Mouse (Mus musculus) stomach, embryonic 14.5 days (tissue): ENCODE results near the gene Aqp9. TPM values are rescaled to one million over a fixed set of nuclear protein-coding genes. Genes with fewer than 3 reads are reported as not detected.
"Not testable (repeated sequence)": the region's sequence is repeated elsewhere in the genome, so short reads cannot be mapped to it uniquely, and the experiment has no call there.

Experiments used
- ATAC-seq: fragments of 200-750 bp; cut with Nextera tagmentation; 2 replicates; pipeline ENCODE4 v1.8.0; 2017; ENCODE audit warnings: low read depth, moderate TSS enrichment; ENCODE audit not compliant: insufficient number of reproducible peaks, insufficient read depth, low FRiP score
- H3K27ac ChIP-seq: fragments of 300-500 bp; sonication (generic); 2 replicates; pipeline ENCODE4 v1.5.1; 2014; ENCODE audit warnings: mild to moderate bottlenecking, low read length, moderate library complexity, mixed read lengths
- H3K27me3 ChIP-seq: fragments of 300-500 bp; sonication (generic); 2 replicates; pipeline ENCODE4 v1.6.1; 2014; ENCODE audit warnings: low read length, control low read depth, mixed read lengths; ENCODE audit not compliant: control insufficient read depth, insufficient read depth
- H3K36me3 ChIP-seq: fragments of 300-500 bp; sonication (generic); 2 replicates; pipeline ENCODE4 v1.6.1; 2014; ENCODE audit warnings: mild to moderate bottlenecking, control low read depth, low read length, moderate library complexity, mixed read lengths; ENCODE audit not compliant: control insufficient read depth, insufficient read depth
- H3K4me1 ChIP-seq: fragments of 300-500 bp; sonication (generic); 2 replicates; pipeline ENCODE4 v1.6.1; 2014; ENCODE audit warnings: low read length, control low read depth, mixed read lengths; ENCODE audit not compliant: control insufficient read depth, insufficient read depth
- H3K4me2 ChIP-seq: fragments of 300-500 bp; sonication (generic); replicated peaks from 2 replicates; pipeline ENCODE4 v1.6.1; 2014; ENCODE audit warnings: low read depth, low read length, control low read depth
- H3K4me3 ChIP-seq: fragments of 300-500 bp; sonication (generic); 2 replicates; pipeline ENCODE4 v1.5.1; 2014; ENCODE audit warnings: low read depth, low read length, control low read depth
- H3K9ac ChIP-seq: fragments of 300-500 bp; sonication (generic); replicated peaks from 2 replicates; pipeline ENCODE4 v1.6.1; 2014; ENCODE audit warnings: low read depth, mild to moderate bottlenecking, control low read depth, low read length, moderate library complexity, mixed read lengths
- H3K9me3 ChIP-seq: fragments of 300-500 bp; sonication (generic); 2 replicates; pipeline ENCODE4 v1.6.1; 2016; ENCODE audit warnings: low read depth, low read length, control low read depth; ENCODE audit not compliant: control insufficient read depth
- WGBS: fragments of 180-500 bp; shearing (Covaris S2); extraction: QIAGEN DNeasy Blood & Tissue Kit; methylation state at CpG from one replicate; pipeline ENCODE4 v1.1.7; 2014; 5-methylcytosine and 5-hydroxymethylcytosine counted together
- polyA plus RNA-seq: library from polyadenylated mRNA; unstranded; fragments of >200 nt; fragmentation: Nextera tagmentation; extraction: Ambion mirVana; gene quantifications from 2 replicates; pipeline ENCODE4 v1.2.1, GENCODE M21; 2014

Gene Aqp9
- polyA plus RNA-seq, 1 experiment from 2014 or later, result 0.12 TPM

DNA sequence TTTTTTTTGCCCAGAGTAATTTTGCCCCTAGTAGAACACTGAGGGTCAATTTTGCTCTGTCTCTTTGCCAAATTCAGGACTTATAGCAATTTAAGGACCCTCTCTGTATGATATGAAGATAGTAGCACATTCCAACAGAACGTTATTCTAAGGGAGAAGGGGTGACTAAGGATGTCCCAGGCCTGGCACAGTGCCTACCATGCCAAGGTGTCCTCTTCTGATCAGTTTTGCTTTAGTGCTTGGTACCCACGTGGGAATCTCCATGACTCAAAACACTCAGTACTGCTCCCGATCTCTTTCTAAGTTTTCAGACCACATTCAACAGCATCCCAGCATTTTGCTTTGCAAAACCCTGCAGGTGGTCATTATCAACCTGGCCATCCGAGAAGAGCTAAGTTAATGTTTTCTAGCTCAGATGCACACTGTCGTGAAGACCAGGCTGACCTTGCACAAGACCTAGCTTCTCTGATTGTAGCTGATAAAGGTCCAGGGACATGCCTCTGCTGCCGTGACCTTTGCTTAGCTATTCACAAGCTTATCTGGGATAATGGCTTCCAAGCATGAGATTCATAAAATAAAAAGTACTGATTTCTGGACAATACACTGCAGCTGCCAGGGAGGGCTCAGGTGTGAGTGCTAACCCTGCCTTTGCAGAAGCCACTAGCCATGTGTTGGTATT, 31.1 kb downstream of the Aqp9 start:
- Histone ChIP-seq H3K4me1 (no peaks in the 10 kb centered on the region), H3K27ac (no peak overlapping the region), H3K9me3 (no peaks in the 10 kb centered on the region), H3K4me3 (no peak overlapping the region), H3K27me3 (no peaks in the 10 kb centered on the region), H3K9ac (no peak overlapping the region), H3K4me2 (no peak overlapping the region), H3K36me3 (no peaks in the 10 kb centered on the region)
- no peak for ATAC-seq
- WGBS, result 59% methylated on average over 6 of the region's 6 CpGs

DNA sequence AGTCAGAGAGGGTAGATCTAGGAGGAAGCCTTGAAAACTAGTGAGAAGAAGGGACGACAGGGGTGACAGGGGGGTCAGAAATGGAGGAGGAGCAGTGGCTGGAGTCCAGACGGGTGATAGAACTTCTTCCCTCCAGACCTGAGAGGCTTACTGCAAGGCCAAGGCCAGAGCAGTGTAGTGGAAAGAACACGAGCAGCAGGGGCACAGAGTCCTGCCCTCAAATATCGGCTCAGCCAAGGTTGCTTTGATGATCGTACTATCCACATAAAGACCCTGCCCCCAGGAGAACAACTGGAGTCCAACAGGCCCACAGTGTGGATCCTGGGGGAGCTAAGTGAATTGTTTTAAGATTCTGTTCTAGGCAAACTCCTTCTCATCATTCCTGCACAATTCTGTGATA, 33.4 kb downstream of the Aqp9 start:
- ATAC-seq, result no peak
- H3K4me2 ChIP-seq, result no peak overlapping the region

DNA sequence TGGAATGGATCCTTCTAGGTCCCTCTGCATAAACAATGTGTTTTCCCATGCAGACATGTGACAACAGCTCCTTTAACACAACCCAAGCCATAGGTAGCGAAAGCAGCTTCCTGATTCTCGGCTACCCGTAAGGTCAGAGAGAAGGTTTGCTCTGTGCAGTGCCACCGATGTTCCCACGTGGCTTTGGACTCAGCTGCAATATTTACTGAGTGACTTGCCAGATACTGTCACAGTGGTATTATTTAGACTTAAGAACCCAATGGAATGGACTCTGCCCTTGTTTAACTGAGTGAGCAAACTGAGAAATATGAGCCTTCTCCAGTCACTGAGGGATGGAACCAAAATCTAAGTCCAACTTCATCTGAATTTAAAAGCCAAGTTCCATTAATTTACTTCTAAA, 35.3 kb downstream of the Aqp9 start:
- WGBS, result 66% methylated on average over 5 of the region's 5 CpGs
- no peak for ATAC-seq
- H3K27me3 ChIP-seq, result no peaks in the 10 kb centered on the region

More for the DNA sequence above, 33.4 kb downstream of the Aqp9 start:
- Histone ChIP-seq H3K27me3 (no peaks in the 10 kb centered on the region), H3K4me1 (no peaks in the 10 kb centered on the region), H3K9me3 (no peaks in the 10 kb centered on the region), H3K27ac (no peak overlapping the region), H3K36me3 (no peaks in the 10 kb centered on the region), H3K4me3 (no peak overlapping the region), H3K9ac (no peak overlapping the region)
- WGBS, result 73% methylated on average over 5 of the region's 5 CpGs

GRCm38 (mm10) chr9:71131822-71132221, 36.7 kb downstream of the Aqp9 start:
- H3K27ac ChIP-seq, result no peak overlapping the region
- no peak overlapping the region for H3K9ac ChIP-seq
- H3K4me3 ChIP-seq, result no peak overlapping the region
- no peaks in the 10 kb centered on the region for H3K27me3 ChIP-seq
- no peak for ATAC-seq
- no peaks in the 10 kb centered on the region for H3K36me3 ChIP-seq
- no peak overlapping the region for H3K4me2 ChIP-seq
- 41% methylated on average over 5 of the region's 5 CpGs for WGBS
- no peaks in the 10 kb centered on the region for H3K9me3 ChIP-seq
- H3K4me1 ChIP-seq, result no peaks in the 10 kb centered on the region

More for the DNA sequence above, 35.3 kb downstream of the Aqp9 start:
- no peak overlapping the region for H3K4me3 ChIP-seq
- H3K4me2 ChIP-seq, result no peak overlapping the region
- H3K9me3 ChIP-seq, result no peaks in the 10 kb centered on the region
- no peaks in the 10 kb centered on the region for H3K4me1 ChIP-seq
- no peaks in the 10 kb centered on the region for H3K36me3 ChIP-seq
- no peak overlapping the region for H3K27ac ChIP-seq
- no peak overlapping the region for H3K9ac ChIP-seq

GRCm38 (mm10) chr9:71128911-71129310, 39.6 kb downstream of the Aqp9 start:
- Histone ChIP-seq H3K4me3 (no peak overlapping the region), H3K9ac (no peak overlapping the region), H3K9me3 (no peaks in the 10 kb centered on the region), H3K27ac (no peak overlapping the region), H3K36me3 (no peaks in the 10 kb centered on the region), H3K27me3 (no peaks in the 10 kb centered on the region), H3K4me1 (no peaks in the 10 kb centered on the region), H3K4me2 (no peak overlapping the region)
- WGBS, result 38% methylated on average over 5 of the region's 5 CpGs
- peak; percentile 61; the same call in 1 of the 2 replicates for ATAC-seq

DNA sequence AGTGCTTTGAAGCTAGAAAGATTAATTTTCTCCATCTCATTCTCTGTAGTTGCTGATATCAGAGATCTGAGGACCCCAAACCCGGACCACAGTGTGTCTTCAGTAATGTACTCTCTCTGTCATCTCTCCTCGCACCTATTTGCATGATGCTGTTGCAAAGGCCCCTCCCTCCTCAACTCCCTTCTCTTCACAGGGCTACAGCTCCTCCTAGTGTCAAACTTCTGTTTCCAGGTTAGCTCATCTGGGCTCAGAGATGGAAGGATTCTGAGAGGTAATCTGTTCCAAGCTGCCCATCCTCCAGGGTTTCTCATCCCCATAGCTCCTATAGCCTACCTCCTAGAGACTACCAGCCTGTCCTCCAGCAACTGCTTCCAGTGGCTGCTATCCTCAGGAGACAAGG, 42.3 kb downstream of the Aqp9 start:
- H3K9me3 ChIP-seq, result no peaks in the 10 kb centered on the region
- H3K36me3 ChIP-seq, result no peaks in the 10 kb centered on the region
- H3K4me2 ChIP-seq, result no peak overlapping the region
- no peaks in the 10 kb centered on the region for H3K4me1 ChIP-seq
- WGBS, result 30% methylated on average over 2 of the region's 2 CpGs
- H3K9ac ChIP-seq, result no peak overlapping the region
- H3K27ac ChIP-seq, result no peak overlapping the region
- ATAC-seq, result no peak
- no peak overlapping the region for H3K4me3 ChIP-seq
- H3K27me3 ChIP-seq, result no peaks in the 10 kb centered on the region

- not testable (repeated sequence) for H3K36me3 ChIP-seq, H3K4me1 ChIP-seq, ATAC-seq, H3K9me3 ChIP-seq, H3K27me3 ChIP-seq, H3K4me3 ChIP-seq, H3K27ac ChIP-seq, H3K9ac ChIP-seq, H3K4me2 ChIP-seq
- WGBS, result 88% methylated on average over 7 of the region's 8 CpGs
Observed at GRCm38 (mm10) chr9:71123095-71123494, 45.4 kb downstream of the Aqp9 start.

DNA sequence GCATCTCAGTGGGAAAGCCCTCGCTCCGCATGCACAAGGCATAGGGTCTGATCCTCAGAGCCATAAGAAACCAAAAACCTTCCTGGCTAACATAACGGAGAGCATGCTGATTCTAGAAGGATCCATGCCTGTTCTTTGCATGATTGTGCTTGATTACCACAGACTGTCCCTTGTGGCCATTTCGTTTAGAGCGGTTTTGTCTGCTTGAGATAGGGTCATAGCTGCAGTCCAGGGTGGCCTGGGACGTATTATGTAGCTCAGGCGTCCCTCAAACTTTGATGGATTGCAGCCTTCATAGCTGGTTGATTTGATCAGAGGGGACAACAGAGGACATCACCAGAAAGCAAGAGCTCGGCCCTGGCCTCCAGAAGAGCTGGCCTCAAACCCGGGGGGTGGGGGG, 47.6 kb downstream of the Aqp9 start:
- Histone ChIP-seq H3K4me1 (no peaks in the 10 kb centered on the region), H3K4me3 (no peak overlapping the region), H3K27me3 (no peaks in the 10 kb centered on the region), H3K9me3 (no peaks in the 10 kb centered on the region), H3K9ac (no peak overlapping the region), H3K27ac (no peak overlapping the region), H3K36me3 (no peaks in the 10 kb centered on the region), H3K4me2 (no peak overlapping the region)
- ATAC-seq, result no peak
- 79% methylated on average over 9 of the region's 9 CpGs for WGBS

DNA sequence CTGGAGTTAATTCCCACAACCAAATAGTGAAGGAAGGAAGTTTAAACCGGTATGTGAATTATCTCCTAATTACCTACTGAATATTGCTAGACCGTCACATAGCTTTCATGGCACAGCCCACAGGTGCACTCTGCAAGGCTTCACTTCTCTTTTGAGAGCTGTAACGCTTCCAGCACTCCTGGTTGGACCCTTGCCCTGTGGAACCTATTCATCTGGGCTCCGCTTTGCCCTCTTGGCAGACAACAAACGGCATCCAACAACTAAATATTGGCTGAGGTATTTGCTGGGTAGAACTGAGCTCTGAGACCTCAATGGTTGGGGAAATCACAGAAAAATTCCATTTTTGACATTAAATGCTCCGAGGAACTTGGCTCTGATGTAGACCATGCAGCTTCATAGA, 55.3 kb downstream of the Aqp9 start:
- Histone ChIP-seq H3K27ac (no peak overlapping the region), H3K4me2 (no peak overlapping the region), H3K9me3 (no peaks in the 10 kb centered on the region), H3K27me3 (no peaks in the 10 kb centered on the region), H3K4me3 (no peak overlapping the region), H3K9ac (no peak overlapping the region), H3K36me3 (no peaks in the 10 kb centered on the region), H3K4me1 (no peaks in the 10 kb centered on the region)
- WGBS, result 77% methylated on average over 6 of the region's 6 CpGs
- no peak for ATAC-seq
